Mouse (Mus musculus) neural tube, embryonic 14.5 days (tissue): ENCODE results near the gene Ttc39a. TPM values are rescaled to one million over a fixed set of nuclear protein-coding genes. Genes with fewer than 3 reads are reported as not detected.

Source experiments
- ATAC-seq: fragments of 200-750 bp; cut with Nextera tagmentation; 2 replicates; pipeline ENCODE4 v1.8.0; 2017; ENCODE audit warnings: low read depth, mild to moderate bottlenecking, moderate TSS enrichment, moderate library complexity
- H3K27ac ChIP-seq: fragments of 300-500 bp; sonication (generic); 2 replicates; pipeline ENCODE4 v1.5.1; 2014; ENCODE audit warnings: low read depth, mild to moderate bottlenecking, control low read depth, low read length, moderate library complexity, mixed read lengths
- H3K27me3 ChIP-seq: fragments of 300-500 bp; sonication (generic); 2 replicates; pipeline ENCODE4 v1.6.1; 2014; ENCODE audit warnings: low read length; ENCODE audit not compliant: control insufficient read depth, insufficient read depth
- H3K36me3 ChIP-seq: fragments of 300-500 bp; sonication (generic); 2 replicates; pipeline ENCODE4 v1.6.1; 2014; ENCODE audit warnings: low read length, mixed read lengths; ENCODE audit not compliant: control insufficient read depth, insufficient read depth
- H3K4me1 ChIP-seq: fragments of 300-500 bp; sonication (generic); 2 replicates; pipeline ENCODE4 v1.6.1; 2014; ENCODE audit warnings: low read length; ENCODE audit not compliant: control insufficient read depth, insufficient read depth
- H3K4me2 ChIP-seq: fragments of 300-500 bp; sonication (generic); 2 replicates; pipeline ENCODE4 v1.6.1; 2014; ENCODE audit warnings: mild to moderate bottlenecking, low read depth, low read length, control low read depth
- H3K4me3 ChIP-seq: fragments of 300-500 bp; sonication (generic); 2 replicates; pipeline ENCODE4 v1.5.1; 2014; ENCODE audit warnings: low read depth, low read length, control low read depth, mixed read lengths
- H3K9ac ChIP-seq: fragments of 300-500 bp; sonication (generic); replicated peaks from 2 replicates; pipeline ENCODE4 v1.6.1; 2014; ENCODE audit warnings: low read depth, mild to moderate bottlenecking, control low read depth, low read length, mixed read lengths
- H3K9me3 ChIP-seq: fragments of 300-500 bp; sonication (generic); 2 replicates; pipeline ENCODE4 v1.6.1; 2016; ENCODE audit warnings: low read length; ENCODE audit not compliant: control insufficient read depth
- WGBS: fragments of 180-500 bp; shearing (Covaris S2); extraction: QIAGEN DNeasy Blood & Tissue Kit; methylation state at CpG from one replicate; pipeline ENCODE4 v1.1.7; 2014; 5-methylcytosine and 5-hydroxymethylcytosine counted together
- polyA plus RNA-seq: library from polyadenylated mRNA; unstranded; fragments of >200 nt; fragmentation: Nextera tagmentation; extraction: Ambion mirVana; gene quantifications from 2 replicates; pipeline ENCODE4 v1.2.1, GENCODE M21; 2014

Gene Ttc39a
- polyA plus RNA-seq, 1 experiment from 2014 or later = 4.9 TPM

DNA sequence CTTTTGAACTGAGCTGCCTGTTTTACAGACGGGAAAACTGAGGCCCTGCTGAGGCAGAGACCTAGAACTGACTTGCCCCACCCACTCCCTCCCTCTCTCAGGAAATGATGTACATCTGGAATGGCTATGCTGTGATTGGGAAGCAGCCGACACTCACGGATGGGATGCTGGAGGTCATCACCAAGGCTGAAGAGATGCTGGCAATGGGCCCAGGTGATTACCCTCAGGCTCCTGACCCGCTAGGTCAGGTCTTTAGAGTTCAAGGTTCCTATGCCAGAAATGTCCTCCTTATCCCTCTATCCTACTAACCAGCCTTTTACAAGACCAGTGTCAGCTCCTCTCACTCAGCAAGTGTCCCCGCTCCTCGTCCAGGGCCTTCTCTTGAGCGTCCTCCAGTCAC, 35.7 kb downstream of the Ttc39a start:
- Histone ChIP-seq H3K9me3 (no peaks in the 10 kb centered on the region), H3K9ac (no peak overlapping the region), H3K4me2 (no peak overlapping the region), H3K4me1 (0 out of 2 replicates have a peak, but pooled peaks cover 3% of the 10 kb centered on the region), H3K4me3 (no peak overlapping the region), H3K36me3 (no peaks in the 10 kb centered on the region), H3K27ac (no peak overlapping the region), H3K27me3 (no peaks in the 10 kb centered on the region)
- no peak for ATAC-seq
- WGBS = 94% methylated on average over 7 of the region's 7 CpGs

DNA sequence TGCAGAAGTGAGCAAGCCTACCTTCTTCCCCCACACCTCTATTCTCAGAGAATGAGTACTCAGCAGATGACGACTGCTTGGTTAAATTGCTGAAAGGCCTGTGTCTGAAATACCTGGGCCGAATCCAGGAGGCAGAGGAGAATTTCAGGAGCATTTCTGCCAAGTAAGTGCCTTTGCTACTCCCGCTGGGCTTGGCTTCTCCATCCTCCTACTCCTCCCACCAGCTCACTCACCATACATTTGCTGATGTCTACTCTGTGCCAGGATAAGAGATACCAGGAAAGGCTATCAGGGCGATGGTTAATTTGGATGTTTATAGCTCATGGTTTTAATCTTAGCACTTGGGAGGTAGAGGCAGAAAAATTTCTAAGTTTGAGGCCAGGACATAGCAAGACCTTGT, 36.2 kb downstream of the Ttc39a start:
- no peak for ATAC-seq
- H3K27ac ChIP-seq = no peak overlapping the region
- H3K36me3 ChIP-seq = no peaks in the 10 kb centered on the region
- no peaks in the 10 kb centered on the region for H3K27me3 ChIP-seq
- H3K9me3 ChIP-seq = no peaks in the 10 kb centered on the region
- H3K4me2 ChIP-seq = no peak overlapping the region
- no peak overlapping the region for H3K9ac ChIP-seq
- no peak overlapping the region for H3K4me3 ChIP-seq
- 0 out of 2 replicates have a peak, but pooled peaks cover 3% of the 10 kb centered on the region for H3K4me1 ChIP-seq
- 88% methylated on average over 4 of the region's 4 CpGs for whole genome bisulfite sequencing

DNA sequence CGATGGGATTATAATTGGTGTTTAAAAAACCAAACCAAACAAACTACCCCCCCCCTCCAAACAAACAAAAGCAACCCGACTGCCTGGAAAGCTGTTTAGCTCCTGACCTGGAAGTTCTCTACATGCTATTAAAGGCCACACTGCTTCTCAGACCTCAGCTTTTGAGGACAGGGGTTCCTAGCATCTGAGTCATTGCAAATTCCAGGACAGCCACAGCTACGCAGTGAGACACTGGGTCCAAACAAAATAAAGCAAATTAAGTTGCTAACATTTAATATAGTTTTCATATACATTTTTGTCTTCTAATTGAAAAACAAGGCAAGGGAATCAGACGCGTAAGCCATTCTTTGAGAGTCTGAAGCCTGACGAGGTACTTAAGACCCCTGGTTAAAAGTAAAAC, 38.0 kb downstream of the Ttc39a start:
- WGBS = 80% methylated on average over 6 of the region's 6 CpGs
- H3K27me3 ChIP-seq = no peaks in the 10 kb centered on the region
- no peak overlapping the region for H3K4me3 ChIP-seq
- H3K9ac ChIP-seq = no peak overlapping the region
- no peaks in the 10 kb centered on the region for H3K9me3 ChIP-seq
- no peak for ATAC-seq
- H3K36me3 ChIP-seq = no peaks in the 10 kb centered on the region
- H3K4me1 ChIP-seq = 0 out of 2 replicates have a peak, but pooled peaks cover 2% of the 10 kb centered on the region
- no peak overlapping the region for H3K4me2 ChIP-seq
- no peak overlapping the region for H3K27ac ChIP-seq

DNA sequence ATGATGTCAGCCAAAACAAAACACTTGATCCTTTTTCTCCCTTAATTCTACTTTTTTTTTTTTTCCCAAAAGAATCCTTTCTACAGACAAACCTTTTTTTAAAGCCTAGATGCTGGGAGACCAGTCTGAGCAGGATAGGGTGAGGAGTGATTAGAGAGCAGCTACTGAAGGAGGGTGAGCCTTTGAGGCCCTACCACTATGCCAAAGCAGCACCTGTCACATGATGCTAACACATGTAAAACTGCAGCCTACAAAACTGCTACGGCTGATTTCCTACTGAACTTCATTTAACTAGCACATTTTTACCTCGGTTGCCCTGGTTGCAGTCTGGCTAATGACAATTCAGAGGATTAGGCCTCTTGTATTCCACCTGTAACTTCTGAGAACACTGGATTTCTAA, 38.5 kb downstream of the Ttc39a start:
- WGBS = 70% methylated on average over 2 of the region's 2 CpGs
- H3K36me3 ChIP-seq = no peaks in the 10 kb centered on the region
- ATAC-seq = no peak

DNA sequence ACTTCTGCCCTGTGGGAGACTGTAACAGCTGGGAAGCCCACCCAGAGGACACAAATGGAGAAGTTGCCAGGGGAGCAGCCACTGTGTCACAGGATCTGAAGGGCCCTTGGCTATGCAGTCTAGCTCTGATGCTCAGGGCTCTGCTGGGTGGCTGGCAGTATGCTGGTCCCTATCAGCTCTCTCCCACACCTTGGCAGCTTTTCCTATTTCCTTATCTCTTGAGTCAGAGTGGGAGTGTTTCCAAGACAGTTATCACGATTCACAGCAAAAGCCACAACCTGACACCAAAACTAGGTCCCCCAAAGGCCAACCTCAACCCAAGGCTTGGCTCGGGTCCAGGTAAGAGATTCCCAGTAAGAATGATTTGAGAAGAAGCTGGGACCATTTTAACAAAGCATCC, 39.0 kb downstream of the Ttc39a start:
- no peaks in the 10 kb centered on the region for H3K9me3 ChIP-seq
- H3K36me3 ChIP-seq = no peaks in the 10 kb centered on the region
- ATAC-seq = no peak
- no peaks in the 10 kb centered on the region for H3K4me1 ChIP-seq
- H3K27me3 ChIP-seq = no peaks in the 10 kb centered on the region
- 84% methylated on average over 2 of the region's 2 CpGs for WGBS
- no peak overlapping the region for H3K9ac ChIP-seq
- no peak overlapping the region for H3K4me2 ChIP-seq
- no peak overlapping the region for H3K4me3 ChIP-seq
- no peak overlapping the region for H3K27ac ChIP-seq

More for the DNA sequence above, 38.5 kb downstream of the Ttc39a start:
- Histone ChIP-seq H3K4me3 (no peak overlapping the region), H3K27me3 (no peaks in the 10 kb centered on the region), H3K9ac (no peak overlapping the region), H3K9me3 (no peaks in the 10 kb centered on the region), H3K4me2 (no peak overlapping the region), H3K4me1 (no peaks in the 10 kb centered on the region), H3K27ac (no peak overlapping the region)

DNA sequence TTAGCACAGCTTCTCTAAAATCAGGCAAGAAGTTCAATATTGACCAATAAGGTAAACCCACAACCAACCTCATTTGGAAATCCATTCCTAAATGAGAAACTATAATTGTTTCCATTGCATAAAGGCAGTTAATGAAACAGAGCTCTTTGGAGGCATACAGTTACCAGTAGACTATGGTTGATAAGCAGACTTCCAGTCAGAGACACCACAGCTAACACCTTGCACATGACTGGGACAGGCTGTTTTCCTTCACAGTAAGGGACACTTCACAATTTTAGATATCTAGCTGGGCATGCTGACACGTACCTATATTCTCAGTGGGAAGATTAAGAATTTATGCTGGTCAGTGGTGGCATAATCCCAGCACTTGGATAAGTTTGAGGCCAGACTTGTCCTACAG, 39.5 kb downstream of the Ttc39a start:
- H3K4me2 ChIP-seq = no peak overlapping the region
- no peaks in the 10 kb centered on the region for H3K9me3 ChIP-seq
- H3K27ac ChIP-seq = no peak overlapping the region
- H3K36me3 ChIP-seq = no peaks in the 10 kb centered on the region; the same call in 1 of the 2 replicates
- no peak overlapping the region for H3K9ac ChIP-seq
- no peaks in the 10 kb centered on the region for H3K27me3 ChIP-seq
- ATAC-seq = no peak
- WGBS = 74% methylated on average over 1 of the region's 1 CpGs
- H3K4me1 ChIP-seq = no peaks in the 10 kb centered on the region
- H3K4me3 ChIP-seq = no peak overlapping the region

DNA sequence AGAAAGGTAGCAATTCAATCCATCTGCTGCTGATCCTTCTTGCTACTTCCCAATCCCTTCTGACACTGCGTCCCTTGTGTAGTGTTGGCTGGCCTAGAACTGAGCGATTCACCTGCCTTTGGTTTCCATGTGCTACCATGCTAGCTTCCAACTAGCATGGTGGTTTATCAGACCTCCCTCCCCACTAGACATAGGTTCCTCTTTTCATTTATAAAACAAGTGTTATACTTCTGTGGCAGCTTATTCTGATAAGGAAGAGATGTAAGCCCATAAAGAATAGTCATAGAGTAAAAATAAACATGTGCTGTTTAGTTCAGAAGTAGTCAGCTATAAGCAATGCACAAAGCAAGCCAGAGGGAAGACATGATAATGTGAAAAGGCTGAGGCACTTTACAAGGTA, 42.1 kb downstream of the Ttc39a start:
- Histone ChIP-seq H3K27ac (no peak overlapping the region), H3K9me3 (no peaks in the 10 kb centered on the region), H3K4me2 (no peak overlapping the region), H3K9ac (no peak overlapping the region), H3K27me3 (no peaks in the 10 kb centered on the region), H3K4me3 (no peak overlapping the region), H3K36me3 (no peaks in the 10 kb centered on the region; the same call in 1 of the 2 replicates), H3K4me1 (no peaks in the 10 kb centered on the region)
- ATAC-seq = no peak
- WGBS = 98% methylated on average over 2 of the region's 2 CpGs

DNA sequence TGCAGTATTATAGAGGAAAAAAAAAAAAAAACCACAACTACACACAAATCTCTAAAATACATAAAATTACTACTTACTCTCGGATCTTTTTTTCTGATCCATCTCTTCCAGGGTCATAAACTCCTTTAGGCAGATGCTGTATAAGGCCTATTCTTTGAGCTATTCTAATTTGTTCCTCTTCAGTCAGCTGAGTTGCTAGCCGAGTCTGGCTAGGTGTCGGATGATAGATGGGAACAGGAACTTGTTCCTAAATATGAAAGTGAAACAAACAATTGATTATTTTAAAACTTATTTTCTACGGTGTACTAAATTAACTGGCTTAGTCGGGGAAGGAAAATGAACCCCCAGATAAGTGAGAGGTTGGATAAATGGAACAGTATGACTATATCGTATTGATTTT, 50.4 kb downstream of the Ttc39a start:
- no peak overlapping the region for H3K4me2 ChIP-seq
- H3K4me1 ChIP-seq = no peaks in the 10 kb centered on the region
- H3K9me3 ChIP-seq = no peaks in the 10 kb centered on the region
- no peaks in the 10 kb centered on the region for H3K27me3 ChIP-seq
- H3K27ac ChIP-seq = no peak overlapping the region
- H3K36me3 ChIP-seq = no peaks in the 10 kb centered on the region; the same call in 1 of the 2 replicates
- ATAC-seq = no peak
- H3K4me3 ChIP-seq = no peak overlapping the region
- 88% methylated on average over 6 of the region's 6 CpGs for WGBS
- no peak overlapping the region for H3K9ac ChIP-seq

DNA sequence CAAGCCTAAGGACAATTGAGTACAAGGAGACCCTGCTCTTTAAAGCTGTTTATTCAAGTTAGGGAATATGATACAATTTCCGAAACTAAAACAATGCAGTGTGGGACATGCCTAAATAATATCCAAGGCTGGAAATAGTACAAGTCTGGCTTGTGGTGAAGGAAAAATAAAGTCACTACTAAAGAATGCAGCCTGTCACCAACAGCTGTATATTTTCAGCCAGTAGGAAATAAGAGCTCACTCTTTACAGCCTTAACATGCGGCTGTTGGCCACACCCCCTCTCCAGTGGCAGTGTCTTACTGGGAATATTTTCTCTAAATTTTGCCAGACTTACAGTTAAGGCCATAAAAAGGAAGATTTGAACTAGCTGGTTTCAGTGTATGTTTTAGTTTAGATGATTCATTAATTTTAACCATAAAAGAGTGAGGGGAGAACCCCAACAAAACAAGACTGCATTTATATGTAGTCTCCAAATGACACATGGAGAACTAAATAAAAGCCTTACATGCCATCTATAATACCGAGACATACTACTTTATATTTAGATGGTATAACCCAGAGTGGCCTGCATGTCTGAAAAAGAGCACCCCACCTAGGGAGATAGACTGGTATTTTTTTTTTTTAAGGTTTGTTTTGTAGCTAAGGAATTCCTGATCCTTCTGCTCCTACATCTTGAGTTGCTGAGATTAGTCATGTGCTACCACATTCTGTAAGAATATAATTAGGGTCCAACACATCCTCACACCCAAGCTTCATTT, 54.2 kb downstream of the Ttc39a start:
- WGBS = 65% methylated on average over 3 of the region's 3 CpGs
- ATAC-seq = no peak

More for the DNA sequence above, 54.2 kb downstream of the Ttc39a start:
- Histone ChIP-seq H3K36me3 (no peaks in the 10 kb centered on the region), H3K9ac (no peak overlapping the region), H3K27me3 (no peaks in the 10 kb centered on the region), H3K4me3 (no peak overlapping the region), H3K9me3 (no peaks in the 10 kb centered on the region), H3K27ac (no peak overlapping the region), H3K4me2 (no peak overlapping the region), H3K4me1 (no peaks in the 10 kb centered on the region)
